Mouse (Mus musculus) cerebellum, adult 2 months (tissue): Measurements from ENCODE around the gene Gcnt3. TPM values are rescaled to one million over a fixed set of nuclear protein-coding genes. Genes with fewer than 3 reads are reported as not detected.
"Not testable (repeated sequence)": the region's sequence is repeated elsewhere in the genome, so short reads cannot be mapped to it uniquely, and the experiment has no call there.

ENCODE experiments used
- DNase-seq, 2 experiments: peaks; one replicate each; pipeline ENCODE4 v3.0.0; 2021
- H3K27ac ChIP-seq: fragments of 200-500 bp; 2 replicates; pipeline ENCODE4 v1.5.1; 2012; ENCODE audit warnings: low read length, control low read depth, inconsistent platforms; ENCODE audit not compliant: insufficient read depth
- H3K27me3 ChIP-seq: fragments of 200-500 bp; 2 replicates; pipeline ENCODE4 v1.6.1; 2012; ENCODE audit warnings: inconsistent platforms, mild to moderate bottlenecking, low read length, moderate library complexity; ENCODE audit not compliant: control insufficient read depth, insufficient read depth
- H3K4me1 ChIP-seq: fragments of 200-500 bp; 2 replicates; pipeline ENCODE4 v1.6.1; 2011; ENCODE audit warnings: low read length; ENCODE audit not compliant: control insufficient read depth, insufficient read depth
- H3K4me3 ChIP-seq: fragments of 200-500 bp; replicated peaks from 2 replicates; pipeline ENCODE3; 2011; ENCODE audit warnings: mild to moderate bottlenecking, low read depth, low read length, control low read depth; ENCODE audit not compliant: insufficient read depth
- CTCF ChIP-seq: fragments of 200-500 bp; IDR thresholded peaks from 2 replicates; pipeline ENCODE4 v1.5.1; 2011; ENCODE audit warnings: low read depth, mild to moderate bottlenecking, control low read depth, low read length, moderate library complexity, borderline replicate concordance; ENCODE audit not compliant: insufficient read depth
- POLR2A ChIP-seq: fragments of 200-500 bp; IDR thresholded peaks from 2 replicates; pipeline ENCODE4 v1.6.1; 2011; ENCODE audit warnings: low read length, control low read depth, borderline replicate concordance; ENCODE audit not compliant: insufficient read depth
- WGBS: fragments of 180-500 bp; shearing (Covaris S2); methylation state at CpG from one replicate; pipeline ENCODE4 v1.1.7; 2018; 5-methylcytosine and 5-hydroxymethylcytosine counted together
- polyA plus RNA-seq: library from polyadenylated mRNA; depleted of rRNA; stranded (reverse); fragments of >200 nt; gene quantifications from 2 replicates; pipeline ENCODE4 v1.2.3, GENCODE M21; 2012

Gene Gcnt3
- polyA plus RNA-seq, 1 experiment = not detected

GRCm38 (mm10) chr9:70040570-70040969 lies 2.7 kb upstream of the Gcnt3 start:
- H3K27me3 ChIP-seq = no peaks in the 10 kb centered on the region
- no peak overlapping the region for H3K4me3 ChIP-seq
- no peaks in the 10 kb centered on the region for H3K4me1 ChIP-seq
- no peak for TF ChIP-seq POLR2A
- TF ChIP-seq CTCF = no peak
- DNase-seq = no peak
- WGBS = 84% methylated on average over 11 of the region's 11 CpGs
- no peak overlapping the region for H3K27ac ChIP-seq

GRCm38 (mm10) chr9:70039597-70040385 lies 1.9 kb upstream of the Gcnt3 start:
- 85% methylated on average over 6 of the region's 6 CpGs for WGBS
- Histone ChIP-seq H3K27me3 (no peaks in the 10 kb centered on the region), H3K27ac (no peak overlapping the region), H3K4me1 (no peaks in the 10 kb centered on the region), H3K4me3 (no peak overlapping the region)
- DNase-seq = no peak
- TF ChIP-seq CTCF (no peak), POLR2A (no peak)

DNA sequence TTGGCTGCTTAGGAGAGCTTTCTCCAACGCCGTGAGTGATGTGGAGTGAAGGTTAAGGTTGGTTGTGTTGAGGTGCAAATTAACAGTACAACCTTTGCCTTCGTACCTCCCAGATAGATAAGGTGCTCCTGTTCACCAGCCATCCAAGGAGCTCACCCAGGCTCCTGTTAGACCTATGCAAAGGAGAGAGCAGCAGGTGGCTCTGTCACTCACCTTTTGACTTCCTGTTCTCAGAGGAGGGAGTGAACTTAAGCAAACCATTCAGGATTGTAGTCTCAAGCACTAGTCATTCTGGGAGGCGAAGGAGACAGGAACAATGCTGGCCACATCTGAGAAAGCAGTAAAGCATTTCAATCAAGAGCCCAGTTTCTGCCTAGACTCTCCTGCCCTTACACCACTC lies 1.2 kb downstream of the Gcnt3 start:
- no peak for DNase-seq
- Histone ChIP-seq H3K27ac (no peak overlapping the region), H3K4me1 (no peaks in the 10 kb centered on the region), H3K27me3 (no peaks in the 10 kb centered on the region), H3K4me3 (no peak overlapping the region)
- WGBS = 84% methylated on average over 4 of the region's 4 CpGs
- TF ChIP-seq CTCF (no peak), POLR2A (no peak)

DNA sequence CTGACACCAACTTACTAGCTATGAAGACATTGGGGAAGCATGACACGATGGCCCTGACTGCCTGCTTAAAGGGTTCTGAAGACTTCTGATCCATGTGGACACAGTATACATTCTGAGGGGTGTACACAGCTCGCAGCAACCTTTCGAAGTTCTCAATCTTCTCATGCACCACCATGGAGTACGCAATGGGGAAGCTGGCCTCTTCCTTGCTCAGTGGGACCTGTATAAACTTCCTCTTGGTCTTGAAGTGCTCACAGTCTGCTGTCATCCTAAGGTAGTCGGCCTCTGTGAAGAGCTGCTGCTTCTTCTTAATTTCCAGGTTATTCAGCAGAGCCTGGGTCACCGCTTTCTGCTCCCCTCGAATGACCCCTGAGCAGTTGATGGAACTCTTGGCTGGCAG lies 3.2 kb downstream of the Gcnt3 start:
- H3K27ac ChIP-seq = no peak overlapping the region
- H3K27me3 ChIP-seq = no peaks in the 10 kb centered on the region
- no peak overlapping the region for H3K4me3 ChIP-seq
- DNase-seq = no peak
- no peaks in the 10 kb centered on the region for H3K4me1 ChIP-seq
- WGBS = 92% methylated on average over 7 of the region's 7 CpGs
- no peak for TF ChIP-seq POLR2A
- TF ChIP-seq CTCF = no peak

- no peak for DNase-seq
- H3K27me3 ChIP-seq = no peaks in the 10 kb centered on the region
- H3K4me1 ChIP-seq = no peaks in the 10 kb centered on the region
- no peak overlapping the region for H3K27ac ChIP-seq
- WGBS = 82% methylated on average over 9 of the region's 9 CpGs
- TF ChIP-seq CTCF (no peak), POLR2A (no peak)
- H3K4me3 ChIP-seq = no peak overlapping the region
Measured at GRCm38 (mm10) chr9:70033056-70033455, 4.8 kb downstream of the Gcnt3 start.

GRCm38 (mm10) chr9:70032167-70032566 lies 5.7 kb downstream of the Gcnt3 start:
- Histone ChIP-seq H3K4me3 (no peak overlapping the region), H3K4me1 (no peaks in the 10 kb centered on the region), H3K27ac (no peak overlapping the region), H3K27me3 (no peaks in the 10 kb centered on the region)
- WGBS = 93% methylated on average over 1 of the region's 1 CpGs
- TF ChIP-seq CTCF = no peak
- no peak for TF ChIP-seq POLR2A
- no peak for DNase-seq

GRCm38 (mm10) chr9:70025365-70026012 lies 12.4 kb downstream of the Gcnt3 start:
- DNase-seq = no peak
- Histone ChIP-seq H3K4me1 (no peaks in the 10 kb centered on the region), H3K27ac (no peak overlapping the region), H3K4me3 (no peak overlapping the region), H3K27me3 (no peaks in the 10 kb centered on the region)
- WGBS = 90% methylated on average over 2 of the region's 2 CpGs
- TF ChIP-seq CTCF = no peak
- TF ChIP-seq POLR2A = no peak

- H3K27me3 ChIP-seq = no peaks in the 10 kb centered on the region
- TF ChIP-seq POLR2A = no peak
- TF ChIP-seq CTCF = no peak
- no peak overlapping the region for H3K27ac ChIP-seq
- H3K4me3 ChIP-seq = no peak overlapping the region
- no peaks in the 10 kb centered on the region for H3K4me1 ChIP-seq
- DNase-seq = no peak
Measured at GRCm38 (mm10) chr9:70024648-70025047, 13.2 kb downstream of the Gcnt3 start.

DNA sequence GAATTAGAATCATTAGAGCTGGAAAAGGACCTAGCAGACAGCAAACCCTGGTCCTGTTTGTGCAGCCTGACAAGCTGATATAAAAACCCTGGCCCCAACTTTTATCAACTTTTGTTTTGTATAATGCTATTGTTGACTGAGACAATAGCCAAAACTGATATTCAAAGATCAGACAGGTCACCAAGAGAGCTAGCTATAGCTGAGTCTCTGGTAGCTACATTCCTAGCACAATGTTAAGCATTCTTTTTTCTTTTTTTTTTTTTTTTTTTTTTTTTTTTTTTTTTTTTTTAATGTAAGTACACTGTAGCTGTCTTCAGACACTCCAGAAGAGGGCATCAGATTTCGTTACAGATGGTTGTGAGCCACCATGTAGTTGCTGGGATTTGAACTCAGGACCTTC lies 14.3 kb downstream of the Gcnt3 start:
- not testable (repeated sequence) for H3K4me1 ChIP-seq, DNase-seq, H3K4me3 ChIP-seq, H3K27ac ChIP-seq, H3K27me3 ChIP-seq
- WGBS = 83% methylated on average over 1 of the region's 1 CpGs
